Mouse (Mus musculus) C2C12 (cell line): Measurements from ENCODE around the gene Scfd2.

Experiments used
- CEBPB ChIP-seq: IDR thresholded peaks from one replicate; pipeline ENCODE4 v1.6.1; 2011; ENCODE audit warnings: low read depth, mild to moderate bottlenecking, control low read depth, moderate library complexity
- CTCF ChIP-seq: IDR thresholded peaks from one replicate; pipeline ENCODE4 v1.5.1; 2011; ENCODE audit not compliant: control insufficient read depth, insufficient read depth, insufficient read length
- FOSL1 ChIP-seq: IDR thresholded peaks from one replicate; pipeline ENCODE4 v1.8.0; 2011; ENCODE audit warnings: mild to moderate bottlenecking, low read length; ENCODE audit not compliant: poor library complexity, insufficient read depth, severe bottlenecking
- MAX ChIP-seq: IDR thresholded peaks from one replicate; pipeline ENCODE4 v1.6.1; 2011; ENCODE audit warnings: mild to moderate bottlenecking, control low read depth
- MYOD1 ChIP-seq: IDR thresholded peaks from one replicate; pipeline ENCODE4 v1.6.1; 2011; ENCODE audit warnings: low read depth; ENCODE audit not compliant: control insufficient read depth, insufficient read length
- MYOG ChIP-seq: IDR thresholded peaks from one replicate; pipeline ENCODE4 v1.6.1; 2011; ENCODE audit not compliant: control insufficient read depth, insufficient read length; ENCODE audit errors: extremely low read depth
- USF1 ChIP-seq: IDR thresholded peaks from one replicate; pipeline ENCODE4 v1.6.1; 2011; ENCODE audit warnings: low read depth, mild to moderate bottlenecking, control low read depth, moderate library complexity

- TF ChIP-seq CTCF, result no peak
- TF ChIP-seq USF1, result no peak
- TF ChIP-seq MYOG, result no peak
- no peak for TF ChIP-seq MAX
- TF ChIP-seq MYOD1, result no peak
- no peak for TF ChIP-seq FOSL1
- TF ChIP-seq CEBPB, result no peak
Measured at GRCm38 (mm10) chr5:74194841-74195613, 336.5 kb downstream of the Scfd2 start, which contains the start of gene Rasl11b.
